Mouse (Mus musculus): ENCODE data around the gene Sppl2a.
"Not testable (repeated sequence)": the region's sequence is repeated elsewhere in the genome, so short reads cannot be mapped to it uniquely, and the experiment has no call there.

Sppl2a gene

GRCm38 (mm10) chr2:126932897-126933641, at the start of gene Sppl2a:
Gene Sppl2a (minus strand): TSS chr2:126933235.
- peak; percentile 79 to 90 for DNase-seq (ENCODE audit: low spot score in 2 of 2)

GRCm38 (mm10) chr2:126977428-126977827, 44.4 kb upstream of the Sppl2a start:
- no peak for DNase-seq (ENCODE audit: low spot score in 2 of 2)

- DNase-seq (ENCODE audit: low spot score in 2 of 2): no peak
Measured at GRCm38 (mm10) chr2:126961696-126962095, 28.7 kb upstream of the Sppl2a start.

GRCm38 (mm10) chr2:126955671-126956070, 22.6 kb upstream of the Sppl2a start:
- DNase-seq (ENCODE audit: low spot score in 2 of 2): no peak

- DNase-seq (ENCODE audit: low spot score in 2 of 2): peak in 1 of 2 experiments; percentile 3
Measured at GRCm38 (mm10) chr2:126951085-126951484, 18.1 kb upstream of the Sppl2a start.

- DNase-seq (ENCODE audit: low spot score in 2 of 2): no peak
Measured at GRCm38 (mm10) chr2:126950453-126950852, 17.4 kb upstream of the Sppl2a start.

- DNase-seq (ENCODE audit: low spot score in 2 of 2): peak in 1 of 2 experiments; percentile 23
Measured at GRCm38 (mm10) chr2:126949856-126950255, 16.8 kb upstream of the Sppl2a start.

- DNase-seq (ENCODE audit: low spot score in 2 of 2): not testable (repeated sequence)
Measured at GRCm38 (mm10) chr2:126949297-126949696, 16.3 kb upstream of the Sppl2a start.

- no peak for DNase-seq (ENCODE audit: low spot score in 2 of 2)
Measured at GRCm38 (mm10) chr2:126948231-126948630, 15.2 kb upstream of the Sppl2a start.

GRCm38 (mm10) chr2:126947646-126948045, 14.6 kb upstream of the Sppl2a start:
- DNase-seq (ENCODE audit: low spot score in 2 of 2): no peak

GRCm38 (mm10) chr2:126943211-126943610, 10.2 kb upstream of the Sppl2a start:
- no peak for DNase-seq (ENCODE audit: low spot score in 2 of 2)

GRCm38 (mm10) chr2:126940314-126940866, 7.4 kb upstream of the Sppl2a start:
- no peak for DNase-seq (ENCODE audit: low spot score in 2 of 2)

- DNase-seq (ENCODE audit: low spot score in 2 of 2): no peak
Measured at GRCm38 (mm10) chr2:126938069-126938468, 5.0 kb upstream of the Sppl2a start.

- no peak for DNase-seq (ENCODE audit: low spot score in 2 of 2)
Measured at GRCm38 (mm10) chr2:126933921-126934320, 886 bp upstream of the Sppl2a start.

GRCm38 (mm10) chr2:126932261-126932896, 656 bp downstream of the Sppl2a start:
- peak in 1 of 2 experiments; percentile 44 for DNase-seq (ENCODE audit: low spot score in 2 of 2)

- no peak for DNase-seq (ENCODE audit: low spot score in 2 of 2)
Measured at GRCm38 (mm10) chr2:126931784-126932183, 1.3 kb downstream of the Sppl2a start.

- no peak for DNase-seq (ENCODE audit: low spot score in 2 of 2)
Measured at GRCm38 (mm10) chr2:126928681-126929080, 4.4 kb downstream of the Sppl2a start.

GRCm38 (mm10) chr2:126920358-126921060, 12.5 kb downstream of the Sppl2a start:
- DNase-seq (ENCODE audit: low spot score in 2 of 2): no peak

- no peak for DNase-seq (ENCODE audit: low spot score in 2 of 2)
Measured at GRCm38 (mm10) chr2:126916236-126916635, 16.8 kb downstream of the Sppl2a start.

GRCm38 (mm10) chr2:126914096-126914495, 18.9 kb downstream of the Sppl2a start:
- no peak for DNase-seq (ENCODE audit: low spot score in 2 of 2)

- DNase-seq (ENCODE audit: low spot score in 2 of 2): no peak
Measured at GRCm38 (mm10) chr2:126904162-126904561, 28.9 kb downstream of the Sppl2a start.

GRCm38 (mm10) chr2:126897511-126897910, 35.5 kb downstream of the Sppl2a start:
- no peak for DNase-seq (ENCODE audit: low spot score in 2 of 2)
